Mouse (Mus musculus): ENCODE results near the gene Smg1. TPM values are rescaled to one million over a fixed set of nuclear protein-coding genes. Genes with fewer than 3 reads are reported as not detected.

The Smg1 gene
- polyA plus RNA-seq, 1 experiment from 2014 or later: 4.0 TPM

DNA sequence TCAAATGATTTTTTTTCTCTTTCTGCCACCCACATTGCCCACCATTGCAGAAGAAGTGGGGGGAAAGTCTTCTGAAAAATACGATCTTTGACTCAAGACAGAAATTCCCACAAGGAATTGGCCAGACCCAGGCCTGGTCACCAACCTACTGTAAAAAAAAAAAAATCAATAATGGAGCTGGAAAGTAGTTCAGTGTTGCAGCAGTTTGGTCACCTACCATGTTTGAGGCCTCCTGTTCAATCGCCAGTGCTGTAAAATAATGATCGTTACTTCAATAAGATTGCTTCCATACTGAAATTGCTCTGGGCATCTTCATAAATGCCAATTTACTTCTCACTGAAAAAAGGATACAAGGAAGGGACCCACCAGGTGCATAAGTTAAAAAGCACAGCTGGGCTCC, 1.8 kb upstream of the Smg1 start:
- no peaks in the 10 kb centered on the region for H3K9me3 ChIP-seq (ENCODE audit: low read length)
- WGBS (ENCODE audit: insufficient replicate concordance): 85% methylated on average over 3 of the region's 3 CpGs
- H3K27me3 ChIP-seq (ENCODE audit: insufficient read depth, low read length): no peaks in the 10 kb centered on the region
- H3K36me3 ChIP-seq (replicated peaks; ENCODE audit: insufficient read depth, low read length): no peaks in the 10 kb centered on the region
- TF ChIP-seq CTCF (IDR thresholded peaks at IDR 0.05; ENCODE audit: low read depth): no peak
- no peak for TF ChIP-seq EP300 (IDR thresholded peaks at IDR 0.05; ENCODE audit: low read depth)
- H3K9ac ChIP-seq (replicated peaks): no peak overlapping the region
- H3K4me3 ChIP-seq (ENCODE audit: low read depth, low read length): no peak overlapping the region
- no peak overlapping the region for H3K4me2 ChIP-seq (ENCODE audit: low read depth, low read length)
- H3K27ac ChIP-seq (ENCODE audit: low read depth): no peak overlapping the region
- H3K4me1 ChIP-seq (ENCODE audit: insufficient read depth): peaks cover 14% of the 10 kb centered on the region
- no peak for ATAC-seq
- DNase-seq: no peak

GRCm38 (mm10) chr7:118242911-118243412, 508 bp downstream of the Smg1 start:
- Histone ChIP-seq H3K27me3 (ENCODE audit: insufficient read depth, low read length) (no peaks in the 10 kb centered on the region), H3K4me3 (ENCODE audit: low read depth, low read length) (peak overlapping the region; percentile 63), H3K27ac (ENCODE audit: low read depth) (peak overlapping the region; percentile 95), H3K9me3 (ENCODE audit: low read length) (no peaks in the 10 kb centered on the region), H3K4me2 (ENCODE audit: low read depth, low read length) (peak overlapping the region; percentile 77), H3K9ac (replicated peaks) (peak overlapping the region; percentile 87), H3K36me3 (replicated peaks; ENCODE audit: insufficient read depth, low read length) (no peaks in the 10 kb centered on the region), H3K4me1 (ENCODE audit: insufficient read depth) (peaks cover 9% of the 10 kb centered on the region)
- DNase-seq: no peak
- WGBS (ENCODE audit: insufficient replicate concordance): under 1% methylated on average over 48 of the region's 50 CpGs
- ATAC-seq: peak; percentile 50
- no peak for TF ChIP-seq EP300 (IDR thresholded peaks at IDR 0.05; ENCODE audit: low read depth)
- no peak for TF ChIP-seq CTCF (IDR thresholded peaks at IDR 0.05; ENCODE audit: low read depth)

- H3K36me3 ChIP-seq (replicated peaks; ENCODE audit: insufficient read depth, low read length): no peaks in the 10 kb centered on the region
These were observed 1.2 kb downstream of the Smg1 start for GRCm38 (mm10) chr7:118242309-118242708.

DNA sequence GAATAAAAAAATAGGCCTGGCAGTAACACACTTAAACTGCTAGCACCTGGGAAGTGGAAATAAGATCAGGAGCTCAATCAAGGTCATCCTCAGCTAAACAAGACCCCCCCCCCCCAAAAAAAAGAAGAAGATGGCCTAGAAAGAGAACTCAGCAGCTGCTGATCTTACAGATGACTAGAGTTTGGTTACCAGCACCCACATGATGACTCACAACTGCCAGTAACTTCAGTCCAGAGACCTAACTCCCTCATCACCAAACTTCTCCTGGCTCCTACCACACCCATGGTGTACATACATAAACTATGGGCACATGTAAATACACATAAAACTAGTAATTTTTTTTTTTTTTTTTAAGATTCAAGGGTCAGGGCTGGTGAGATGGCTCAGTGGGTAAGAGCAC, 3.1 kb downstream of the Smg1 start:
- no peak for ATAC-seq
- H3K4me3 ChIP-seq (ENCODE audit: low read depth, low read length): no peak overlapping the region
- H3K27me3 ChIP-seq (ENCODE audit: insufficient read depth, low read length): no peaks in the 10 kb centered on the region
- H3K9me3 ChIP-seq (ENCODE audit: low read length): no peaks in the 10 kb centered on the region
- H3K27ac ChIP-seq (ENCODE audit: low read depth): no peak overlapping the region
- TF ChIP-seq CTCF (IDR thresholded peaks at IDR 0.05; ENCODE audit: low read depth) (no peak), EP300 (IDR thresholded peaks at IDR 0.05; ENCODE audit: low read depth) (no peak)
- peaks cover 13% of the 10 kb centered on the region for H3K4me1 ChIP-seq (ENCODE audit: insufficient read depth)
- DNase-seq: no peak
- no peaks in the 10 kb centered on the region for H3K36me3 ChIP-seq (replicated peaks; ENCODE audit: insufficient read depth, low read length)
- H3K9ac ChIP-seq (replicated peaks): no peak overlapping the region
- 0 out of 2 replicates have a peak overlapping the region, but pooled peaks have one; percentile 3 for H3K4me2 ChIP-seq (ENCODE audit: low read depth, low read length)

More at GRCm38 (mm10) chr7:118242309-118242708, 1.2 kb downstream of the Smg1 start:
- Histone ChIP-seq H3K27me3 (ENCODE audit: insufficient read depth, low read length) (no peaks in the 10 kb centered on the region), H3K4me3 (ENCODE audit: low read depth, low read length) (peak overlapping the region; percentile 63), H3K9ac (replicated peaks) (peak overlapping the region; percentile 87), H3K4me2 (ENCODE audit: low read depth, low read length) (peak overlapping the region; percentile 77), H3K27ac (ENCODE audit: low read depth) (peak overlapping the region; percentile 95), H3K9me3 (ENCODE audit: low read length) (no peaks in the 10 kb centered on the region), H3K4me1 (ENCODE audit: insufficient read depth) (peaks cover 9% of the 10 kb centered on the region)
- WGBS (ENCODE audit: insufficient replicate concordance): 14% methylated on average over 6 of the region's 6 CpGs
- DNase-seq: no peak
- no peak for TF ChIP-seq EP300 (IDR thresholded peaks at IDR 0.05; ENCODE audit: low read depth)
- no peak for TF ChIP-seq CTCF (IDR thresholded peaks at IDR 0.05; ENCODE audit: low read depth)
- ATAC-seq: no peak

GRCm38 (mm10) chr7:118239996-118240395, 3.5 kb downstream of the Smg1 start:
- Histone ChIP-seq H3K27me3 (ENCODE audit: insufficient read depth, low read length) (no peaks in the 10 kb centered on the region), H3K9ac (replicated peaks) (no peak overlapping the region; the same call in 1 of the 2 replicates), H3K27ac (ENCODE audit: low read depth) (0 out of 2 replicates have a peak overlapping the region, but pooled peaks have one; percentile 48), H3K4me3 (ENCODE audit: low read depth, low read length) (no peak overlapping the region), H3K4me2 (ENCODE audit: low read depth, low read length) (peak overlapping the region; percentile 39; the same call in 1 of the 2 replicates), H3K9me3 (ENCODE audit: low read length) (no peaks in the 10 kb centered on the region), H3K4me1 (ENCODE audit: insufficient read depth) (peaks cover 13% of the 10 kb centered on the region), H3K36me3 (replicated peaks; ENCODE audit: insufficient read depth, low read length) (no peaks in the 10 kb centered on the region)
- WGBS (ENCODE audit: insufficient replicate concordance): 82% methylated on average over 5 of the region's 5 CpGs
- TF ChIP-seq CTCF (IDR thresholded peaks at IDR 0.05; ENCODE audit: low read depth): no peak
- no peak for TF ChIP-seq EP300 (IDR thresholded peaks at IDR 0.05; ENCODE audit: low read depth)
- ATAC-seq (no peak), DNase-seq (no peak)

- no peaks in the 10 kb centered on the region for H3K36me3 ChIP-seq (replicated peaks; ENCODE audit: insufficient read depth, low read length)
- DNase-seq (no peak), ATAC-seq (no peak)
- no peak for TF ChIP-seq EP300 (IDR thresholded peaks at IDR 0.05; ENCODE audit: low read depth)
- TF ChIP-seq CTCF (IDR thresholded peaks at IDR 0.05; ENCODE audit: low read depth): peak; percentile 51
- H3K4me2 ChIP-seq (ENCODE audit: low read depth, low read length): no peak overlapping the region
- peaks cover 8% of the 10 kb centered on the region; the same call in 1 of the 2 replicates for H3K4me1 ChIP-seq (ENCODE audit: insufficient read depth)
- H3K4me3 ChIP-seq (ENCODE audit: low read depth, low read length): no peak overlapping the region
- H3K27ac ChIP-seq (ENCODE audit: low read depth): no peak overlapping the region
- H3K9ac ChIP-seq (replicated peaks): no peak overlapping the region
- H3K27me3 ChIP-seq (ENCODE audit: insufficient read depth, low read length): no peaks in the 10 kb centered on the region
- no peaks in the 10 kb centered on the region for H3K9me3 ChIP-seq (ENCODE audit: low read length)
These were observed 6.5 kb downstream of the Smg1 start for GRCm38 (mm10) chr7:118236949-118237348.
